Mouse (Mus musculus): ENCODE measurements around the gene Sult3a1.
"Not testable (repeated sequence)": the region's sequence is repeated elsewhere in the genome, so short reads cannot be mapped to it uniquely, and the experiment has no call there.

Gene Sult3a1

DNA sequence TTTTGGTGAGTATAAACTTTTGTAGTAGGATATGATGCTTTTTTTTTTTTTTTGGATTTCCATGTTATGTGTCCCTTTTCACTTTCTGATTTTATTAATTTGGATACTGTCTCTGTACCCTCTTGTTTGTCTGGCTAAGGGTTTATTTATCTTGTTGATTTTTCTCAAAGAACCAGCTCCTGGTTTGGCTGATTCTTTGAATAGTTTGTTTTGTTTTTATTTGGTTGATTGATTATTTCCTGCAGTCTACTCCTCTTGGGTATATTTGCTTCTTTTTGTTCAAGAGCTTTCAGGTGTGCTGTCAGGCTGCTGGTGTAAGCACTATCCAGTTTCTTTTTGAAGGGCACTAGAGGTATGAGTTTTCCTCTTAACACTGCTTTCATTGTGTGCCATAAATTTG, at the start of gene Sult3a1:
Gene Sult3a1, plus strand, starts transcription at position 301 of the 400 bp plus-strand sequence.
- DNase-seq (ENCODE audit: low read depth in 2 of 2, low spot score in 2 of 2), result no peak

DNA sequence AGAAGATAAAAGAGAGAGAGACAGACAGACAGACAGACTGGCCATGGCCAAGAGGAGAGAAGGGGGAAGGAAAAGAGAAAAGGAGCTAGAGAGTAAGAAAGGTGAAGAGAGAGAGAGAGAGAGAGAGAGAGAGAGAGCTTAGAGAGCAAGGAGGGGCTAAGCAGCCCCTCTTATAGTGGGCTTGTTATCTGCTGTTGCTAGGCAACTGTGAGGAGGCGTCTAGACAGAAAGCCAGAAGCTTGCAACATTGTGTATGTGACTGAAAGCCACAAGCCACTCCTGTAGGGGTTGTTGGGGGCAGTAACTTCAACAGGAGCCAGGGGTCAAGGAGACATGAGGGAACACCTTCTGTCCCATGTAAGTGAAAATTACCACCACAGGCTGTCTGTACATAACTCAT, 45.7 kb upstream of the Sult3a1 start:
- no peak for DNase-seq (ENCODE audit: low read depth in 2 of 2, low spot score in 2 of 2)

DNA sequence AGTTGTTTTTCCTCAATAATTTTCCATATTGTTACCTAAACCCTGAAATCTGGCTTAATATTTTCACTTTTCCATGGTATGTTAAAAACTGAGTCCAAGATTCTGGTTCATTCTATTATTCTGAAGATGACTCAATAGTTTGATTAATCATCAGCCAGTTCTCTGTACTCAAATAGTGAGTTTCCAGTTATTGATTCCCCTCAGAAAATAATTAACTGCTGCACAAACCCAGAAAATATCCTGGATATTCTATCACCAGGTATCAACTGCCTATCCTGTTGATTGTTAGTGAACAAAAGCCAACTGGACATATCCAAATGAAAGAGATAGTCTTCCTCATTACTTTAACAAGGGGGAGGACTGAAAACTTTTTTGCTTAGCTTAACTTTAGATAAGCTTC, 43.3 kb upstream of the Sult3a1 start:
- DNase-seq (ENCODE audit: low read depth in 2 of 2, low spot score in 2 of 2), result no peak

DNA sequence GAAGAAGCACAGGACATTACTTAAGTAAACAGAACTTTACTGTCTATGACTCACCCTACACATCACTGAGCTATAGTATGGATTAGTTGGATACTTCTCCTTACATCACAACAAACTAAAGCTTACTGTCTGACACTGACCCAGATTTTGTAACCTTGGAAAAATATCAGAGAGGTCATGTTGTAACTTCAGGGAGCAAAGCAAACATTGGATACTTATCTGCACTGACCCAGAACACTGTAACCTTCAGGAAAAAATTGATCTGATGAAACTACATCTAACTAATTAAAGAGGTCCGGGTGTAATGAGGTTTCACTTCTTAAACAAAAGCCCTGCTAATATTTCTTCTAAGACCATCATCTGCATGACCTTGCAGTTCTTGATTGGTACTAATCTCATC, 40.6 kb upstream of the Sult3a1 start:
- DNase-seq (ENCODE audit: low read depth in 2 of 2, low spot score in 2 of 2), result no peak

DNA sequence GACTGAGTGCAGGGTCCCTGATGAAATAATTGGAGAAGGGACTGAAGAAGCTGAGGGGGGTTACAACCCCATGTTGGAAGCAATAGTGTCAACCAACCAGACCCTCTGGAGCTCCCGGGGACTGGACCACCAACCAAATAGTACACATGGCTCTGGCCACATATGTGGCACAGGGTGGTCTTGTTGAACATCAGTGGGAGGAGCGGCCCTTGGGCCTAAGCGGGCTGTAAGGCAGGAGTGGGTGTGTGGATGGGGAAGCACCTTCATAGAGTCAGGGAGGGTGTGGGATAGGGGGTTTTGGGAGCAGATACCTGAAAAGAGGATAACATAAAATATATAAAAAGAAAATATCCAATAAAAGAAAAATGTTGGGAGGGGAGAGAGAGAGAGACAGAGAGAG, 36.6 kb upstream of the Sult3a1 start:
- no peak for DNase-seq (ENCODE audit: low read depth in 2 of 2, low spot score in 2 of 2)

DNA sequence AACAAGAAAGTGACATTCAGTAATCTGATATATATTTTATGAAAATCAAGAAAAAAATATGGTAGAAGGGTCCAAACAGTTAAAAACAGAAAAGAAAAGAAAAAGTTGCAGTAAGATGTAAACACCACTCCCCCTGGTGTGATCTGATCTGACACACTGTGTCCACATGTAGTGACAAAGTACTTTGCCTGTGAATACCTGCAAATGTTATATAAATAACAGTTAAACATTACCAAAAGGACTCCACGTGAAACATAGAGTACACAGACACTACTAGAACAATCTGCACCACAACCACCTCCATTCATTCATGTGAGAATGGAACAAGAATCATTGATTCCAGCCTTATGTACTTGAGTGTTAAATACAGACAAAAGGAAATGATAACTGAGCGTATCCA, 8.5 kb downstream of the Sult3a1 start:
- DNase-seq (ENCODE audit: low read depth in 2 of 2, low spot score in 2 of 2), result no peak

DNA sequence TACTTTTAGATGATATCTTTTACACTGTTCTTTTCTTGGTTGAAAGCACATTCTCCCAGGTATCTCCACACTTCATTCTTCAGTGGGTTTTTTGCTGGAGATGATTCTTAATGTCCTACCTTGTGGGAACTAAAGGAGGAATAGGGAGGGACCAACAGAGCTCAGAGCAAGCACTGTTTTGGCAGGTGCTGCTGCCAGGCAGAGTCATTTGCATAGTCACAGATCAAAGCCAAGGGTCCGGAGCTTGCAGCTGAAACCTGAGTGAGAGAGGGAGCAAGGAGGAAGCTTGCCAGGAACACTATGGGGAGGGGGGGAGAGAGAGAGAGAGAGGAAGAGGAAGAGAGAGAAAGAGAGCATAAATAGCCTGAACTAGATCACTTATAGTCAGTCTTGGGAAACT, 12.9 kb downstream of the Sult3a1 start:
- no peak for DNase-seq (ENCODE audit: low read depth in 2 of 2, low spot score in 2 of 2)

DNA sequence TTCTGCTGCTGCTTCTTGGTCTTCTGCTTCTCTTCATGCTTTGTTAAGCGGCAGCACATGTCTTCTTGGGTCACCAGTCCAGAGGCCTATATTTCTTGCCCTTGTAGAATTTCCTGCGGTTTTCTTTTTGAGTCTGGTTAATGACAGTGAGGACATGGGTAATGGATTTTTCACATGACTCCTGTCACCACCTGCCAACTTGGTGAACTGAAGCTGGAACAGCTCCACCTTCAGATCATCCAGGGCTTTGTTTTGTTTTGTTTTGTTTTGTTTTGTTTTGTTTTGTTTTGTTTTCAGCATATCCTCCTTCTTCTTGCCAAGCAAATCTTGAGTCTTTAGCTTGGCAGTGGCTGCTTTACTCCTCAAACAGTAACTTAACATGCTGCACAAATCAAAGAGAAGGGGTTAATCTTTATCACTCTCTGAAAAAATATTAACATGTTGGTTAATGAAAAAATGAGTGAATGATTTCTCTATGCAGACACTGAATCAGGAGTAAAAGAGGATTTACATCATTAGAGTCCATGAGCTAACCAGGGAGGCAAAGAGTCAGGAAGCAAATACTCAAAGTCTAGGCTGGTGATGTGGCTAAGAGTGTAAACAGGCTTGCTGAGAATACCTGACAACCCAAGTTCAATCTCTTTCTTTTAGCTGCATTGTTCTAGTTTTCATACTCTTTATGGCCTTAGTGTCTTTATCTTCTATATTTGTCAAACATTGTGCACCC, 15.3 kb downstream of the Sult3a1 start:
- DNase-seq (ENCODE audit: low read depth in 2 of 2, low spot score in 2 of 2), result no peak

DNA sequence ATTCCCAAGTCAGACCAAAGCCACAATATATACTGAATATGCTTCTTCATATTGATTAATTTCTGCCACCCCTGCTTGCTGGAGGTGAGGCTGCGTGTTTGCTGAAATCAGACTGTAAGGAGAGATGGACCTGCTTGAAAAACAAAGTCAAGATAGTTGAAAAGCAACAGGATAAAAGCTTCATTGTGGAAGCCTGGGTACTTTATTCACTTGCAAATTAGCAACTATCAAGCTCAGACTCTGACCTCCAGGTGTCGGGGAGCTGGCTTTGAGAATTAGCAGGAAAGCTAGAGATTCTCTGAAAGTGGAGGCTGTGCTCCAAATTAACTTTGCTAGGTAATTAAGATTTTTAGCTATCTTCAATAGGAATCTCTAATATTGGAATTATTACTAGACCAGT, 24.9 kb downstream of the Sult3a1 start:
- DNase-seq (ENCODE audit: low read depth in 2 of 2, low spot score in 2 of 2), result not testable (repeated sequence)

DNA sequence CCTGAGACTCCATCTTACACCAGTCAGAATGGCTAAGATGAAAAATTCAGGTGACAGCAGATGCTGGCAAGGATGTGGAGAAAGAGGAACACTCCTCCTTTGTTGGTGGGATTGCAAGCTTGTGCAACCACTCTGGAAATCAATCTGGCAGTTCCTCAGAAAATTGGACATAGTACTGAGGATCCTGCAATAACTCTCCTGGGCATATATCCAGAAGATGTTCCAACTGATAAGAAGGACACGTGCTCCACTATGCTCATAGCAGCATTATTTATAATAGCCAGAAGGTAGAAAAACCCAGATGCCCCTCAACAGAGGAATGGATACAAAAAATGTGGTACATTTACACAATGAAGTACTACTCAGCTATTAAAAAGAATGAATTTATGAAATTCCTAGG, 44.0 kb downstream of the Sult3a1 start:
- not testable (repeated sequence) for DNase-seq (ENCODE audit: low read depth in 2 of 2, low spot score in 2 of 2)

DNA sequence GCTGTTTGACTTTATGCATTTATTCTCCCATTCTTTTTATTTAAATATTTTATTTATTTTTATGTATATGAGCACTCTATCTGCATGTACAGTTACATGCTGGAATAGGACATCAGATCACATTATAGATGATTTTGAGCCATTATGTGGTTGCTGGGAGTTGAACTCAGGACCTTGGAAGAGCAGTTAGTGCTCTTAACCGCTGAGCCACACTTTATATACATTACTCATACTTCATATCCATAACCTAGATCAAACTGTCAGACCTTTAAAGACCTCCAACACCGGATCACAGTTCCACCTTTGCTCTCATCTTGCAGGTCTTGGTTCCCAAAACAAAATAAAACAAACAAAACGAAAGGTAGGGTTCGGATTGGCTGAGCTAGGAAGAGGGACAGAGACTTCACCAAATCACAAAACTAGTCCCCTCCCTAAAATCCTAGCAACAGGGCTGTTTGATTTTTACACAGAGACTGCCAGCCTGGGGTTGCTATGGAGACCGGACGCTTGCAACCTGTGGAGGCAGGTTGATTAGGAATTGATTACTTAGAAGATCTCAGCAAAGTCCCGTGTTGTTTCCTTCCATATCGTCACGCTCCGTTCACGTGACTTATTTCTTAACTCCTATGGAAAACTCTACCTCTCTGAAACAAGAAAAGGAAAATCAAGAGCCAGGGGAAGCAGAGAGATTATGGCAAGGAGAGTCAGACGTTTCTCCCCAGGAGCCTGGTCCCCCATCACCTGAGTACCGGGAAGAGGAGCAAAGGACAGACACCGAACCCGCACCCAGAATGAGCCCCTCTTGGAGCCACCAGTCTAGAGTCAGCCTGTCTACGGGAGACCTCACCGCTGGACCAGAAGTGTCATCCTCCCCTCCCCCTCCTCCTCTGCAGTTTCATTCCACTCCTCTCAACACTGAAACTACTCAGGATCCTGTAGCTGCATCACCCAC, 47.3 kb downstream of the Sult3a1 start, which contains the start of gene Rsph4a:
Gene Rsph4a, plus strand, starts transcription at position 582 of the 952 bp plus-strand sequence.
- no peak for DNase-seq (ENCODE audit: low read depth in 2 of 2, low spot score in 2 of 2)

DNA sequence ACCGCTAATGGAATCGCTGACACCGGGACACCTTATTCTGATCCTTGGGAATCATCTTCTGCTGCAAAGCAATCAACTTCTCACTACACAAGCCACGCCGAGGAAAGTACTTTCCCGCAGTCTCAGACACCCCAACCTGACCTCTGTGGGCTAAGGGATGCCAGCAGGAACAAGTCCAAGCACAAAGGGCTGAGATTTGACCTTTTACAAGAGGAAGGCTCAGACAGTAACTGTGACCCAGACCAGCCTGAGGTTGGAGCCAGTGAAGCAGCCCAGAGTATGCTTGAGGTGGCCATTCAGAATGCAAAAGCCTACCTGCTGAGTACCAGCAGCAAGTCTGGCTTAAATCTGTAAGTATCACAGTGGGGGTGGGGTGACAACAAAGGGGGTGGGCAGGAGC, 48.0 kb downstream of the Sult3a1 start:
- no peak for DNase-seq (ENCODE audit: low read depth in 2 of 2, low spot score in 2 of 2)
